Mouse (Mus musculus) embryonic facial prominence, embryonic 14.5 days (tissue): ENCODE measurements around the gene Rapgef2. TPM values are rescaled to one million over a fixed set of nuclear protein-coding genes. Genes with fewer than 3 reads are reported as not detected.
A peak's percentile ranks its signal among the peaks of the same experiment; 100 is the strongest.

Source experiments
- ATAC-seq: fragments of 200-750 bp; cut with Nextera tagmentation; 2 replicates; pipeline ENCODE4 v1.8.0; 2017; ENCODE audit warnings: low read depth, moderate number of reproducible peaks, moderate TSS enrichment
- DNase-seq: peaks from one replicate; pipeline ENCODE4 v3.0.0-alpha.2; 2015; ENCODE audit warnings: low spot score
- H3K27ac ChIP-seq: fragments of 300-500 bp; sonication (generic); replicated peaks from 2 replicates; pipeline ENCODE4 v1.5.1; 2014; ENCODE audit warnings: low read depth, mild to moderate bottlenecking, low read length, moderate library complexity
- H3K27me3 ChIP-seq: fragments of 300-500 bp; sonication (generic); replicated peaks from 2 replicates; pipeline ENCODE4 v1.6.1; 2014; ENCODE audit warnings: low read length; ENCODE audit not compliant: control insufficient read depth, insufficient read depth
- H3K36me3 ChIP-seq: fragments of 300-500 bp; sonication (generic); 2 replicates; pipeline ENCODE4 v1.6.1; 2014; ENCODE audit warnings: low read length, mixed read lengths; ENCODE audit not compliant: control insufficient read depth, insufficient read depth
- H3K4me1 ChIP-seq: fragments of 300-500 bp; sonication (generic); 2 replicates; pipeline ENCODE4 v1.6.1; 2014; ENCODE audit warnings: antibody characterized with exemption, low read length; ENCODE audit not compliant: control insufficient read depth, insufficient read depth
- H3K4me2 ChIP-seq: fragments of 300-500 bp; sonication (generic); 2 replicates; pipeline ENCODE4 v1.6.1; 2014; ENCODE audit warnings: low read depth, mild to moderate bottlenecking, low read length, moderate library complexity, mixed read lengths
- H3K4me3 ChIP-seq: fragments of 300-500 bp; sonication (generic); 2 replicates; pipeline ENCODE4 v1.5.1; 2014; ENCODE audit warnings: low read depth, mild to moderate bottlenecking, low read length
- H3K9ac ChIP-seq: fragments of 300-500 bp; sonication (generic); 2 replicates; pipeline ENCODE4 v1.6.1; 2014; ENCODE audit warnings: low read depth, mild to moderate bottlenecking, low read length, moderate library complexity, mixed read lengths
- H3K9me3 ChIP-seq: fragments of 300-500 bp; sonication (generic); 2 replicates; pipeline ENCODE4 v1.6.1; 2016; ENCODE audit warnings: low read length; ENCODE audit not compliant: control insufficient read depth
- WGBS: fragments of 180-500 bp; shearing (Covaris S2); extraction: QIAGEN DNeasy Blood & Tissue Kit; methylation state at CpG from one replicate; pipeline ENCODE4 v1.1.7; 2014; 5-methylcytosine and 5-hydroxymethylcytosine counted together
- polyA plus RNA-seq: library from polyadenylated mRNA; unstranded; fragments of >200 nt; fragmentation: Nextera tagmentation; extraction: Ambion mirVana; gene quantifications from 2 replicates; pipeline ENCODE4 v1.2.1, GENCODE M21; 2014

Gene Rapgef2
- polyA plus RNA-seq, 1 experiment from 2014 or later, result 8.5 TPM

DNA sequence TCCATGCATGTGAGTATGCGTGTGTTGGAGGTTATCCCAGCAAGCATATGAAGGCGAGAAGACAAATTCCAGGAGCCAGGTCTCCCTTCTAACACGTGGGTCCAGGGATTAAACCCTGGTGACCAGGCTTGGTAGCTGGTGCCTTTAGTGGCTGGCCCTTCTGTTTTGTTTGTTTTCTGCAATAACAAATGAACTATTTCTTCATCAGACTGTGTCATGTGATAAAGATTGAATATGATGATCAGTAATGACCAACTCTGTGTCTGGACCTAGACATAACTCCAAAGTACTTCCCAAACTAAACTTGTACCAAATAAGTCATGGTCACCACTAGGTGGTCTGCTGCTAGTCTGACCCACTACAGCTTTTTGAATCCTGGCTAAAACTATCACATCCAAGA lies 202.4 kb downstream of the Rapgef2 start:
- Histone ChIP-seq H3K4me3 (no peak overlapping the region), H3K9ac (no peak overlapping the region), H3K36me3 (peaks cover 81% of the 10 kb centered on the region), H3K4me1 (no peaks in the 10 kb centered on the region), H3K27me3 (no peaks in the 10 kb centered on the region), H3K27ac (no peak overlapping the region), H3K4me2 (no peak overlapping the region), H3K9me3 (no peaks in the 10 kb centered on the region)
- no peak for ATAC-seq
- 88% methylated on average over 3 of the region's 3 CpGs for WGBS
- no peak for DNase-seq

DNA sequence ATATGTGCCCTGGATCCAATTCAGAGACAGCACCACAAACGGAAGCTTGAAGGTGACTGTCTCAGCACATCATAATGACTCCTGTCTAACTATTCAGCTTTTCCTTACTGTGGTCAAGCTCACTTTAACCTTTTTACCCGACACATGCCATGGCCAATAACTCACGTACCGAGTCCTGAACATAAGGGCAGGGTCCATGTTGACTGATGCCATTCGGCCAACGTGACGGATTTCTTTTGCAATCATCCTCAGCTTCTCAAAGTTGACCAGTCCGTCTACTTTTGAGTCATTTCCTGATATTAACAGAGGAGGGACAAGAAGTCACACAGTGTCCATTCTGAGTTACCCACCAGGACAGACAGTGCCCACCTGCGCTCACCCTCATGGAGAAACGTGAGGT lies 203.3 kb downstream of the Rapgef2 start:
- Histone ChIP-seq H3K4me2 (no peak overlapping the region), H3K36me3 (peaks cover 84% of the 10 kb centered on the region), H3K9ac (no peak overlapping the region), H3K27ac (no peak overlapping the region), H3K27me3 (no peaks in the 10 kb centered on the region), H3K4me3 (no peak overlapping the region), H3K9me3 (no peaks in the 10 kb centered on the region), H3K4me1 (no peaks in the 10 kb centered on the region)
- ATAC-seq (no peak), DNase-seq (no peak)
- WGBS, result 96% methylated on average over 10 of the region's 10 CpGs

DNA sequence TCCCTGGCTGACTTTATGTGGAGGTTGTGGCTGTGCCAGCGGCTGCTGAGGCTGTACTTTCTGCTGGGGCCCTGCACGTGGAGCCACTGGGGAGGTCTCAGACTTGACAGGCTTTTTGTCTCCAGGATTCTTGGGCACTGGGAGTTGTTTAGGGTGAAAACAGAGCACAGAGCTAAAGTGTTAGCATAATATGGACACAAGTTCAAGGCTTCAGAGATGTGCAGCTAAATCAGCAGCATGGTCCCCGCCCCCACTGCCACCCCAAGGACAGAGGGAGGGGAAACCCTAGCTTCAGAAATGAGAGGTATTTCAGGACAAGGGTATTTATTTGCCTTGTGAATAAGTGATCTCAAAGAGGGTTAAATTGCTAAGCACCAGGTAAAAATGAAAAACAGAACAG lies 207.2 kb downstream of the Rapgef2 start:
- 87% methylated on average over 3 of the region's 3 CpGs for WGBS
- Histone ChIP-seq H3K4me2 (no peak overlapping the region), H3K4me1 (no peaks in the 10 kb centered on the region), H3K9ac (no peak overlapping the region), H3K4me3 (no peak overlapping the region), H3K9me3 (no peaks in the 10 kb centered on the region), H3K36me3 (peaks cover 51% of the 10 kb centered on the region), H3K27ac (no peak overlapping the region), H3K27me3 (no peaks in the 10 kb centered on the region)
- no peak for ATAC-seq
- DNase-seq, result no peak

DNA sequence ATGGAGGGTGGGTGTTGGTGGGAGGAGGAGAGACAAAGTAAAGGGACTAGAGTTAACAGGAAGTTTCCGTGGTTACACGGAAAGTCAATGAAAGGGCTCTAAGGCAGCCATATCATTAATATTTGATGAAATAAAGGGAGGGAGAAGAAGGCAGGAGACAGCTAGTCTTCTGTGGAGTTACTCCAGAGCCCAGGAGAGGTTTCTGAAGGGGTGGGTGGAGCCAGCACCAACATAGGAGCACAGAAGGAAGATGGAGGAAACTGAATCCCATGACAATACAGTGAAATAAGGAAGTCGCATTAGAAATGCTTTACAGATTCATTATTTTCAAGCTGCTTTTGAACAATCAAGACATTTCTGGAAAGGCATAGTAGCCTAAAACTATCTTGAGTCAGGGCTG lies 211.3 kb downstream of the Rapgef2 start:
- 86% methylated on average over 3 of the region's 3 CpGs for WGBS
- H3K4me2 ChIP-seq, result no peak overlapping the region
- H3K27me3 ChIP-seq, result no peaks in the 10 kb centered on the region
- no peak overlapping the region for H3K9ac ChIP-seq
- DNase-seq, result no peak
- peaks cover 30% of the 10 kb centered on the region for H3K36me3 ChIP-seq
- no peak overlapping the region for H3K4me3 ChIP-seq
- no peaks in the 10 kb centered on the region for H3K9me3 ChIP-seq
- H3K4me1 ChIP-seq, result no peaks in the 10 kb centered on the region
- no peak overlapping the region for H3K27ac ChIP-seq
- no peak for ATAC-seq

DNA sequence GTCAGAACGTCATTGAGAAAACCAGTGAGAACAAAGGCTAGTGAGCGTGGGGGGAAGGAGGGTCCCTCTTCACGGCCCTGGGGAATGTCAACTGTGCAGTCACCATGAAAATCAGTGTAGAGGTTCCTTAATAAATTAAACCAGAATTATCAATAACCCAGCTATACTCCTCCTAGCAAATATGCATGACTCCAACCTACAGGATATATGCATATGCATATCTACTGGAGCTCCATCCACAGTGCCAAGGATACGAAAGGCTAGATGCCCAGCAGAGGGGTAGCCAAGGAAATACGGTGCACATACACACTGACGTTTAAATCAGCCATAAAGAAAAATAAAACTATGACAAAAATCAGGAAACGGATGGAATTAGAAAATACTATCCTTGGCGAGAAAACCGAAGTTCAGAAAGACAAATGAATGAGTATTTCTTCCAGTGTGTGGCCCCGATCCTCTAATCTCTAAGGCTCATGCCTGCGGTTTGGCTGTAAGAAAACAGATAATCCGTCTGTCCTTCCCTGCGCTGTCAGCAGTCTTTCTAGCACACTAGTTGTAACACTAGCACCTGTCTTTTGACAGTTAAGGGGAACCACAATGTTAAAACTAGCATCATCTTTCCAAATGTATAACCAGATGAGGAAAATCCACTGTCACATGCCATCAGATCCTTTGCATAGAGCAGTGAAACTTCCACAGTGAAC lies 212.6 kb downstream of the Rapgef2 start:
- 89% methylated on average over 13 of the region's 13 CpGs for WGBS
- H3K9ac ChIP-seq, result no peak overlapping the region
- peaks cover 36% of the 10 kb centered on the region for H3K36me3 ChIP-seq
- no peaks in the 10 kb centered on the region for H3K9me3 ChIP-seq
- no peak overlapping the region for H3K4me3 ChIP-seq
- H3K27ac ChIP-seq, result no peak overlapping the region
- no peak for DNase-seq
- H3K4me1 ChIP-seq, result no peaks in the 10 kb centered on the region
- H3K4me2 ChIP-seq, result no peak overlapping the region
- no peaks in the 10 kb centered on the region for H3K27me3 ChIP-seq
- no peak for ATAC-seq

DNA sequence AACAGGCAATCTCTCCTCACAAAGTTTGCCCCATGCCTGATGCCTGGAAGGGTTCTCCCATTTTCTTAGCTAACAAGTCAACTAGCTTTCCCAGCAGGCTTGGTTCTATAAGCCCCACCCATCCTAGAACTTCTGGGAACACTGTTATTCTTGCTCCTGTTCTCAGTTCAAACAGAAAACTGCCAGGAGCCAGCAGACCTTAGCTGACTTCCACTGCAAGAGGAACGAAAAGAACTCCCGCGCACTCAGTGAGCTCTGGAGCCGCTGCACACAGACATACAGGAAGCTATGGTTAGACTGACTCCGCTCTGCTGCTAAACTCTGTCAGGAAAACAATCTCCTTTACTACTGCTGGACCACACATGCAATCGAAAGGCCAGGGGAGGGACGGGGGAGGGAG lies 214.8 kb downstream of the Rapgef2 start:
- Histone ChIP-seq H3K9me3 (no peaks in the 10 kb centered on the region), H3K36me3 (peaks cover 38% of the 10 kb centered on the region), H3K27me3 (no peaks in the 10 kb centered on the region), H3K4me1 (no peaks in the 10 kb centered on the region), H3K9ac (no peak overlapping the region), H3K27ac (0 out of 2 replicates have a peak overlapping the region, but pooled peaks have one; percentile 48), H3K4me2 (no peak overlapping the region), H3K4me3 (no peak overlapping the region)
- DNase-seq, result peak; percentile 52
- no peak for ATAC-seq
- 45% methylated on average over 5 of the region's 7 CpGs for WGBS

DNA sequence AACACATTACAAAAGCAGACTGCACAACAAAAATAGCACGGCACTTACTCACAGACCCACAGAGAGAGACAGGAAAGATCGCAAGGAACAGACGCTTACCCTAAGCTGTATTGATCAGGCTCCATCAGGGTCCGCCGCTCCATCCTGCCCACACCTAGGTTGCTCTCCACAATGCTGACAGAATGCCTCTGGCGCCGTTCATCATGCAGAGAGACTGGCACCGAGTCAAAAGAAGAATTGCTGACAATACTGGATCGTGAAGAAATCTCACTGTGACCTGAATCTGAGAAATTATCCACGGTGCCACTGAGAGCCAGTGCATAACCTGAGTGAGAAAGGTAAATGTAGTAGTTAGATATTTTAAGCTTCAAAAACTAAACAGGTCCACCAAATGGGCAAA lies 216.4 kb downstream of the Rapgef2 start:
- peaks cover 43% of the 10 kb centered on the region for H3K36me3 ChIP-seq
- DNase-seq (no peak), ATAC-seq (no peak)
- H3K4me1 ChIP-seq, result no peaks in the 10 kb centered on the region
- H3K9me3 ChIP-seq, result no peaks in the 10 kb centered on the region
- H3K27me3 ChIP-seq, result no peaks in the 10 kb centered on the region
- no peak overlapping the region for H3K9ac ChIP-seq
- H3K27ac ChIP-seq, result no peak overlapping the region
- H3K4me3 ChIP-seq, result no peak overlapping the region
- H3K4me2 ChIP-seq, result no peak overlapping the region
- WGBS, result 92% methylated on average over 10 of the region's 10 CpGs

DNA sequence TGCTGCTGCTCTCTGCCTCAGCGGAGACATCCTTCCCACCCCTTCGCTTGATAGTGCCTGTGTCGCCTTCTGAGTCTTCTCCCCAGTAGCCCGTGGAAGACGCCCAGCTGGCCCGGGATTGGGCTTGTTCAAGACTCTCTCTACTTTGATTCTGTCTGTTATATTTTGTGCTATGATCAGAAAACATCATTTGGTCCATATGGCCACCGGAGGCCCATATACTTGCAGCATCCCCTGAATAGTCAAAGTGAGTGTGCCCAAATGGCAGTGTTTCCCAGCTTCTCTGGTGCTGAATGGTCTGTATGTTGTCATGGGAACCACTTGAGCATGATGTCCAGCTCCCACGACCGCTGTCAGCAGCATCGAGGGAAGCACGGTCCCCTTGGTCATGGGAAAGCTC lies 217.3 kb downstream of the Rapgef2 start:
- no peak for ATAC-seq
- Histone ChIP-seq H3K4me2 (no peak overlapping the region), H3K4me3 (no peak overlapping the region), H3K36me3 (peaks cover 50% of the 10 kb centered on the region), H3K4me1 (no peaks in the 10 kb centered on the region), H3K9me3 (no peaks in the 10 kb centered on the region), H3K27ac (no peak overlapping the region), H3K9ac (no peak overlapping the region), H3K27me3 (no peaks in the 10 kb centered on the region)
- WGBS, result 97% methylated on average over 11 of the region's 11 CpGs
- no peak for DNase-seq

DNA sequence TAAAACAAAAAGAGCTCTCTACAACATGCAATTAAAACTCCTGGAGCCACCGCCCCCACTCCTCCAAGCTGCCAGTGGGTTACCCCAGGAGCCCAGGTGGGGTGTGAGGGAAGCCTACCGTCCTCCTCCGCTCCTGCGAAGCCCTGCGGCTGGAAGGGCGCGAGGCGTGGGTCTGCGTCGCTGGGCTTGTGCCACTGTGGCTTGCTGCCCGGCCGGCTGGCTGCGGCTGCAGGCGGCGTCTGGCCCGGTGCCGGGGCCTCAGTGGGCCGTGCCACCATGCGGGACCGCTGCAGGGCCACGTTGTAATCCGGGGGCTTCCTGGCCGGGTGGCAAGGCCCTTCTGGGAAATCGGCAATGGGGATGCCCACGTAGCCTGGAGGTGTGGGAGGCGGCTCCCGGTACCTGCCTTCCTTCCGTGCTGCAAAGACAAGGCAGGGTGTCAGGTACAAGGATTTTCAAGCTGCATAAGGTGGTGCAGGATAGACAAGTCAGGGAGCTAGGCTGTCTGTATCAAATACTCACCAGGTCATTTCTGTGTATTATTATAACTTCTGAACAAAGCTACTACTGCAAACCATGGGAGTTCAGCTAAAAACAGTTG lies 219.8 kb downstream of the Rapgef2 start:
- no peaks in the 10 kb centered on the region for H3K4me1 ChIP-seq
- H3K36me3 ChIP-seq, result peaks cover 42% of the 10 kb centered on the region

More for the DNA sequence above, 219.8 kb downstream of the Rapgef2 start:
- Histone ChIP-seq H3K4me3 (no peak overlapping the region), H3K27me3 (no peaks in the 10 kb centered on the region), H3K27ac (no peak overlapping the region), H3K4me2 (no peak overlapping the region), H3K9me3 (no peaks in the 10 kb centered on the region), H3K9ac (no peak overlapping the region)
- 87% methylated on average over 20 of the region's 28 CpGs for WGBS
- DNase-seq (no peak), ATAC-seq (no peak)
